Comparison of ENCODE assay signal across 7 mouse cellular contexts in the genomic region with DNA sequence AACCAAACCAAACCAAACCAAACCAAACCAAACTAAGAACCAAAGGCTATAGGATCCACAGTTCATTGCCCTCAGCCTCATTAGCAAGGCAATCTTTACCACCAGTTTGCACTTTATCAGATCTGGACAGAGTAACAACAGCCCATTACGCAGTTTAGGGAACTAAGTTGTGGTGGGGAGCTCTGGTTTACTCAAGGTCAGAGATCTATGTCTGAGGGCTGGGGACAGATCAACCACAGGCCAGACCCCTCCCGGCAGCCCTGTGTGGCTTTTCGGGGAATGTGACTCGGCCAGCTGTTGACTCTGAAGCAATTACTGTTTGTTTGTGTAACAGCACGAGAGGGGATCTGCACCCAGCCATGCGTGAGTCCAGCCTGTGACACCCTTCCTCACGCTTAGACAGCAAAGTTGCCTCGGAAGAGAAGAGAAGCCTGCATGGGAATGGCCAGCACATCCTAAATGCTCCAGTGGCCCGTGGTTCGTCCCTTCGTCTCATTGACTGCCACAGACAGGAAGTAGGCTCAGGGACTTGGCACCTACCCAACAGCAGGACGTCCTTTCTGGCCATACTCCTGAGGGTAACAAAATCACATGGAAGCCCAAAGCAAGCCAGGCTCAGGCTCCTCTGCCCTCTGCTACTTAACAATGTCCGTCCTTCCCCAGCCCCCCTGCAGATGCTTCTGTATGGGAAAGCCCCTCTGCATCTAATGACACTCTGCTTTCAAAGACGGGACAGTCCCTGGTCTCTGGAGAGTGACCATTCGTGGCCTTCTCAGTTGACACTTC. TPM values are rescaled to one million over a fixed set of nuclear protein-coding genes. Genes with fewer than 3 reads are reported as not detected.
A peak's percentile ranks its signal among the peaks of the same experiment; 100 is the strongest.
DNase-seq lines count a peak whose midpoint lies in the region; ATAC-seq and TF ChIP-seq lines count a peak whose summit lies in the region.

No protein-coding gene starts in this region.

- no peak for ATAC-seq in embryonic facial prominence, embryonic 15.5 days (ENCODE audit: insufficient number of reproducible peaks, low FRiP score, low TSS enrichment, low read depth)
- ATAC-seq in kidney, postnatal 0 days (replicated peaks; ENCODE audit: low FRiP score, low read depth): peak; percentile 50
- no peak for ATAC-seq in forebrain, embryonic 11.5 days (replicated peaks; ENCODE audit: low FRiP score)

- no peak overlapping the region for H3K4me2 ChIP-seq in embryonic facial prominence, embryonic 15.5 days (replicated peaks)
- peak overlapping the region; percentile 25 for H3K4me2 ChIP-seq in kidney, postnatal 0 days (ENCODE audit: low read length)
- no peak overlapping the region for H3K4me2 ChIP-seq in forebrain, embryonic 11.5 days (ENCODE audit: low read depth, low read length, severe bottlenecking)

- H3K9ac ChIP-seq in embryonic facial prominence, embryonic 15.5 days: no peak overlapping the region
- no peak overlapping the region for H3K9ac ChIP-seq in kidney, postnatal 0 days (ENCODE audit: low read depth, low read length)
- no peak overlapping the region for H3K9ac ChIP-seq in forebrain, embryonic 11.5 days (ENCODE audit: low read length)

- 47% methylated on average over 15 of the region's 15 CpGs for WGBS in embryonic facial prominence, embryonic 15.5 days
- WGBS in kidney, postnatal 0 days: 6% methylated on average over 15 of the region's 15 CpGs
- WGBS in forebrain, embryonic 11.5 days: 79% methylated on average over 15 of the region's 15 CpGs

- H3K4me3 ChIP-seq in embryonic facial prominence, embryonic 15.5 days (replicated peaks): no peak overlapping the region
- no peak overlapping the region for H3K4me3 ChIP-seq in kidney, postnatal 0 days (replicated peaks; ENCODE audit: low read depth, low read length)
- no peak overlapping the region for H3K4me3 ChIP-seq in forebrain, embryonic 11.5 days (ENCODE audit: low read depth, low read length)

- H3K27ac ChIP-seq in embryonic facial prominence, embryonic 15.5 days (replicated peaks): peak overlapping the region; percentile 58; the same call in 1 of the 2 replicates
- peak overlapping the region; percentile 71 for H3K27ac ChIP-seq in kidney, postnatal 0 days
- H3K27ac ChIP-seq in forebrain, embryonic 11.5 days (ENCODE audit: low read depth, low read length): no peak overlapping the region

- H3K4me1 ChIP-seq in embryonic facial prominence, embryonic 15.5 days: peaks cover 59% of the 10 kb centered on the region
- peaks cover 42% of the 10 kb centered on the region for H3K4me1 ChIP-seq in kidney, postnatal 0 days (replicated peaks; ENCODE audit: insufficient read depth, low read length)
- no peaks in the 10 kb centered on the region for H3K4me1 ChIP-seq in forebrain, embryonic 11.5 days (replicated peaks; ENCODE audit: control insufficient read depth, insufficient read depth, low read length)

- H3K36me3 ChIP-seq in embryonic facial prominence, embryonic 15.5 days: peaks cover 78% of the 10 kb centered on the region
- H3K36me3 ChIP-seq in kidney, postnatal 0 days (ENCODE audit: insufficient read depth, low read length): 0 out of 2 replicates have a peak, but pooled peaks cover 8% of the 10 kb centered on the region
- H3K36me3 ChIP-seq in forebrain, embryonic 11.5 days (ENCODE audit: control insufficient read depth, insufficient read depth, low read length): peaks cover 1% of the 10 kb centered on the region

- no peaks in the 10 kb centered on the region for H3K27me3 ChIP-seq in embryonic facial prominence, embryonic 15.5 days
- no peaks in the 10 kb centered on the region for H3K27me3 ChIP-seq in kidney, postnatal 0 days (ENCODE audit: insufficient read depth, low read length)
- H3K27me3 ChIP-seq in forebrain, embryonic 11.5 days (ENCODE audit: control insufficient read depth, insufficient read depth, low read length): no peaks in the 10 kb centered on the region

- TF ChIP-seq CTCF in kidney, postnatal 0 days (IDR thresholded peaks at IDR 0.05; ENCODE audit: low read depth): no peak

- no peaks in the 10 kb centered on the region for H3K9me3 ChIP-seq in embryonic facial prominence, embryonic 15.5 days (replicated peaks)
- H3K9me3 ChIP-seq in kidney, postnatal 0 days (replicated peaks; ENCODE audit: low read length): no peaks in the 10 kb centered on the region
- no peaks in the 10 kb centered on the region for H3K9me3 ChIP-seq in forebrain, embryonic 11.5 days (ENCODE audit: control insufficient read depth, low read length)

- DNase-seq in urinary bladder, postnatal 14 days (ENCODE audit: low spot score): peak; percentile 68
- no peak for DNase-seq in urinary bladder, postnatal 10 days (ENCODE audit: low spot score)
- peak; percentile 85 for DNase-seq in kidney, postnatal 0 days (ENCODE audit: low spot score)
- peak; percentile 79 to 85 for DNase-seq in lung, postnatal 4 days
- no peak for DNase-seq in forebrain, embryonic 11.5 days (ENCODE audit: low spot score)
- no peak for DNase-seq in thymus, postnatal 4 days

RNA-seq across cellular contexts. Expression of a gene that starts 16.3 kb away (rescaled TPM):
- 161 and 163 TPM in 2 replicates for polyA plus RNA-seq in embryonic facial prominence, embryonic 15.5 days (2015; fragmentation: Nextera tagmentation; extraction: Ambion mirVana)
- 42.6 and 44.5 TPM in 2 replicates for polyA plus RNA-seq in kidney, postnatal 0 days (2015; fragmentation: Nextera tagmentation; extraction: Ambion mirVana)
- polyA plus RNA-seq in forebrain, embryonic 11.5 days (2014; fragmentation: Nextera tagmentation; extraction: Ambion mirVana): 71.2 and 75.0 TPM in 2 replicates

RNA-seq across cellular contexts. Expression of a gene that starts 38.1 kb away (rescaled TPM):
- polyA plus RNA-seq in embryonic facial prominence, embryonic 15.5 days (2015; fragmentation: Nextera tagmentation; extraction: Ambion mirVana): 35.3 and 36.2 TPM in 2 replicates
- polyA plus RNA-seq in kidney, postnatal 0 days (2015; fragmentation: Nextera tagmentation; extraction: Ambion mirVana): 26.2 and 27.0 TPM in 2 replicates
- polyA plus RNA-seq in forebrain, embryonic 11.5 days (2014; fragmentation: Nextera tagmentation; extraction: Ambion mirVana): 6.8 and 7.8 TPM in 2 replicates

Comparison
In these comparisons a context has a peak if more than half of its experiments do, and no peak if none do; other contexts are left out.
1. DNase-seq: peak in urinary bladder, postnatal 14 days (single experiment), kidney, postnatal 0 days (single experiment) and lung, postnatal 4 days (2 of 2); none in urinary bladder, postnatal 10 days (single experiment), forebrain, embryonic 11.5 days (single experiment) and thymus, postnatal 4 days (single experiment).